Mouse (Mus musculus): Measurements from ENCODE around the gene Vwa2.

Vwa2 gene

DNA sequence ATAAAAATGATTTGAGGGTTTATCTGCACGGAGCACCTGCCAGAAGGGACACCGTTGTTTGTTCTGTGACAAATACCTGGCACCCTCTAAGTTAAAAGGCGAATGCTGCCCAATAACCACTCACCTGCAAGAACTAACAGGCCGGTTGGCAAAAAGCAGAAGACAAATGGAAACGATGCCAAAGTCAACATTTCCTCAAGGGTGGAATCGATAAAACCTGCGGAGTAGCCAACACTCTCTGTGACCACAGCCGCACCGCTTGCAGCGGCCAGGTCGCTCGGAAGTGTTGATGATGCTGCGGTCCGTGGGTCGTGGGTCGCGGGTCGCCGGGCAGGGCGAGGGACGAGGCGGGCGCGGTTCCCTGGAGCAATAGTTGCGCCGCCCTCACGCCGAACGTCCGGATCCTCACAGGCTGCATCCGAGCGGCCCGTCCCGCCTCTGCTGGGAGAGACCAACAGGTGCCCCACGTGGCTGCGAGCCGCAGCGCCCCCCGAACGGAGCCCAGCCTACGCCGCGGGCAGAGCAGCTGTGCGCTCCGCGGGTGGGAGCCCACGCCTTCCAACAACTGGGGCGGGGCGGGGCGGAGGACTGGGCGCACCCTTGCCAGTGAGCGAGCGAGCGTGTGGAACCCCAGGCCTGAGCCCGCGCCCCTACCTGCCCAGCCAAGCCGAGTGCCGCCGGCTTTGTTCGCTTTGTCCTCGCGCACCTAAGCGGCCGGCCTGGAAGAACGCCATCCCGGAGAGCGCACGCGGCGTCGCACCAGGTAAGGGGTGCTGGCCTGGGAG lies at the start of gene Vwa2:
Gene Vwa2, plus strand, starts transcription at position 434 of the 785 bp plus-strand sequence.
- no peak for DNase-seq

DNA sequence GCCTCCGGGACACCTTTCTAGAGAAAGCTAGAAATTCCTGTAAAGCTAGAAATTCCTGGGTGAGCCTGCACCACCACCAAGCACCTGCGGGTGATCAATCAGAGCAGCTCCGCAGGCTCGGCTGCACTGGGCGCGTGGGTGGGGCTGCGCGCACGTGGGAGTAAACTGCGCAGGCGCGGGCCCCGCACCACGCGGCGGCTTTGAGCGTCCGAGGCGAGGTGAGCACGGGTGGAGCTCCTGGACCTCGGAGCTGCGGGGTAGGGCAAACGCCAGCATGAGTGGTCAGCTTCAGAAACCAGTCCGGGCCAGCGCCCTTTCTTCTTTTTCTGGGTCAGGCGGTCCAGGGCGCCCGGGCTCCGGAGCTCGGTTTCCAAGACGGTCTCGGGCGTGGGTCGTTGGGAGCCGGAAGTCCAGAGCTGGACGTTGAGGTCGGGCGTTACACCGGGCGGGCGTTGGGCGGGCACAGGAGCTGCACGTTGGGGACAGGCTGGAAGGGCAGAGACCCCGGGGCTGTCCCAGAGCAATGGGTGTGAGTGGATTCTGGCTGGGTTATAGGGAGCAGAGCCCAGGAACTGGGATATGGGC lies 47.9 kb upstream of the Vwa2 start, which contains the start of gene Tdrd1:
Gene Tdrd1, plus strand, starts transcription at position 163 of the 585 bp plus-strand sequence.
- DNase-seq = no peak

DNA sequence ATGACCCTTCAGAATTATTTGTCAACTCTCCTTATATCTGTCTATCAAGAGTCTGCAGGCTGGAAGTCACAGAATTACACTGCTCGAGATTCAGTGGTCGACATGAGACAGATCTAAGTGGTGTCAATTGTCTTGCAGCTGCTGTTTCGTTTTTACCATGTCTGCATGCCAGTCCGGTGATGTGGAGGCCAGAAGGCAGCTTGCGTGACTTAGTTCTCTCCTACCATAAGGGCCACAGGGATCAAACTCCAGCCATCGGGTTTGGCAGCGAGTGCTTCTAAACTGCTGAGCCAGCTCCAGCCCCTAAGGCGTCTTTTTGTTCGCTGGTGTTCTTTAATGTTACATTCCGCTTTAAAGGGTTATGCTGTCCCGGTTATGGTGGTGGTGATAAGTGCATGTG lies 45.7 kb upstream of the Vwa2 start:
- DNase-seq = no peak

DNA sequence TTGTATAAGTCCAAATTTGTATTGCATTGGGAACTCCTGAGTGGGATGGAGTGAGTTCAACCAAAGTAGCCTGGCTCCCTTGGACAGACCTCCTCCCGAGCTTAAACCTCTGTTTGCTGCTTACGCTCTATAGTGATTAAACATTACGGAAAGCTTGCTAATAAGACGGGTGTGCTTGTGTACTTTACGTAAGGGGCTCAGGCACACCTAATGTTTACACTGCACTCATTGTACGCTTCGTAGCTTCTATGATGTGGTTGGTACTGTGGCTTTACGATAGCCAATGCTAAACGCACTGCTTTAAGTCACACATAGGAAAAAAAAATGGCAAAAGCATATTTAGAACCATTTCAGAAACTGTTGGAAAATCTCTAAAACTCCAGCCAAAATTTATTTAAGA lies 44.8 kb upstream of the Vwa2 start:
- no peak for DNase-seq

- DNase-seq = no peak
Observed at GRCm38 (mm10) chr19:56830163-56830562, 43.9 kb upstream of the Vwa2 start.

- DNase-seq = no peak
Observed at GRCm38 (mm10) chr19:56835340-56835739, 38.7 kb upstream of the Vwa2 start.

GRCm38 (mm10) chr19:56838942-56839706 lies 34.9 kb upstream of the Vwa2 start:
- no peak for DNase-seq

- no peak for DNase-seq
Observed at GRCm38 (mm10) chr19:56842974-56843373, 31.1 kb upstream of the Vwa2 start.

DNA sequence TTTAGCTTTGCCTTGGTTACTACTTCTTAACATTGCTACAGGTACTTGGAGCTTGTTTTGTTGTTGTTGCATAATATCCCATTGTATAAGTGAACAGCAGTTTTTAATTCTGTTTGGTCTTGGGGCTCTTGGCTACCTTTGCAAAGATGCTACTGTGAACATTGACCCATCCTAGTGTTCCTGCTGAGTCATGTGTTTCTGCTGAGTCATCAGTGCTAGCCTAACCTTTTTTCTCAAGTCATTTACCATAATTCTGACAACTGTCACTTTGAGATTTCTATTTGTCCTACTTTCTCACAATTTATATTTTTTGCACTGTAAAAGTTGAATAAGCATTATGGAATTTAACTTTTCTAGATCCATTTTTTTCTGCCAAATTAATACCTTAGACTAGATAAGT lies 21.5 kb upstream of the Vwa2 start:
- no peak for DNase-seq

DNA sequence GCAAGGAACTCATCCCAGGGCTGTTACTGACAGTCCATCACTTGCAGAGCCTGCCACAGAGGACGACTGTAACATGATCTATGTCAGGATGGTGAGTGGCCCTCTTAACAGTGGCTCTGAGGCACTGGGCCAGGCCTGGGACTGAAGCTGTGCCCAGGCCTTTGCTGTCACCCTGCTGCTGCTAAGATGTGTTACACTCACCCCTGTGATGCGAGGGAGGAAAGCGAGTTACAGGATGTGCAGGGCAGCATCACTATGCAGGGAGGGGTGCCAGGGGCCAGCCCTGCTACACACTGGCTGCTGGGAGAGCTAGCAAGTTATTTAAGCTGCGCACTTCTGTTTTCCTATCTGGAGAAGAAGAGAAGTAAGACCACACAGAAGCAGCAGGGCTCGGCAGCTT lies 17.6 kb upstream of the Vwa2 start:
- DNase-seq = no peak

DNA sequence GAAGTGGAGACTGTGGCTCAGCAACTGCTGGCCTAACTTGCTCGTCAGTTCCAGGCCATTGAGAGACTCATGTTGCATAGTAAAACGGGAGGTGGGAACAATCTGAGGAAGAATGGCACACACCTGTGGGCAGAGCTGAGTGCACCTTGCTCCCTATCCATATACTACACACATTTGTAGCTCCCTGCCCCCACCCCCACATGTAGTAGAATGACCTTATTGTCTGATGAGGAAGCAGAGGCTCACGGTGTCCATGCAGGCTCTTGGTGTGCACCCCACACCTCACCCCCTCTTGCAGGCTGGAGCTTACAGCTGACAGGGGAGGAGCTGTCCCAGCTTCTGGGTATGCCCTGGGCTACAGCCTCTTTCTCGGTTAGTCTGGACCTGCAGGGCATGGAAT lies 6.3 kb upstream of the Vwa2 start:
- no peak for DNase-seq

- no peak for DNase-seq
Observed at GRCm38 (mm10) chr19:56874601-56875315, 709 bp downstream of the Vwa2 start.

DNA sequence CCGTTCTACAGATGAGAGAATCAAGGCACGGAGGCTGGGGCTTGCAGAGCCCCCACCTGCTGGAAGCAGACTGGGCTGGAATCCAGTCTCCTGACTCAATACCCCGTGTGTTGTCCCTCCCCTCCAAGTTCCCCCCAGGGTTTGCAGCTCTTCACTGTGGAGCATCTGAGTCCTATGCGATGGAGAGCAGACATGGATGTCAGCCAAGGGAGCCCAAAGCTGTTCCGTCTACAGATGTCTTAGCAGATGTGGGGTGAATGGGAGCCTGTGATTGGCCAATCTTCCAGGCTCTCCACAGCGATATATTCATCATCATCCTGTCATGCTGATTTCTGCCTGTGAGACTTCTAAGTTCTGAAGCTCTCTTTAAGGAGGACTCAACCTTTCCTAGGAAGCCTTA lies 3.3 kb downstream of the Vwa2 start:
- no peak for DNase-seq

- no peak for DNase-seq
Observed at GRCm38 (mm10) chr19:56887879-56888278, 13.8 kb downstream of the Vwa2 start.

GRCm38 (mm10) chr19:56888654-56889053 lies 14.6 kb downstream of the Vwa2 start:
- no peak for DNase-seq

- no peak for DNase-seq
Observed at GRCm38 (mm10) chr19:56891438-56891837, 17.4 kb downstream of the Vwa2 start.

- DNase-seq = no peak
Observed at GRCm38 (mm10) chr19:56892586-56892985, 18.5 kb downstream of the Vwa2 start.

DNA sequence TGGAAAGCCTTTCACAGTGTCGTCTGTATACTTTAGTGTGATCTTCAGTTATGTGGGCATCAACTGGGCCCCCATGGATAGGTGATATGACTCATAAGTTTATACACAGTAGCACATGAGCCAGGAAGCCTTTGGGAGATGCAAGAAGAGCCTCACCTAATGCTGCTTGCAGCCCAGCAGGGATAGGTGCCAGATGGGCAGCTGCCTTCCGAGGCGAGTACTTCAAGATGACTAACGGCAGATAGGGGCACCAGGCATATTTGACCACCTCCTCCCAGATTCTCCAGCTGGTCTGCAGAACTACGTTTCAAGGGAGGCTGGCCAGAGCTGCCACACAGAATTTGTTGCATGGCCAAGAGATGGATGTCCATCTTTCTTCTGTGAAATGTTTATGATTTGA lies 19.3 kb downstream of the Vwa2 start:
- DNase-seq = no peak

DNA sequence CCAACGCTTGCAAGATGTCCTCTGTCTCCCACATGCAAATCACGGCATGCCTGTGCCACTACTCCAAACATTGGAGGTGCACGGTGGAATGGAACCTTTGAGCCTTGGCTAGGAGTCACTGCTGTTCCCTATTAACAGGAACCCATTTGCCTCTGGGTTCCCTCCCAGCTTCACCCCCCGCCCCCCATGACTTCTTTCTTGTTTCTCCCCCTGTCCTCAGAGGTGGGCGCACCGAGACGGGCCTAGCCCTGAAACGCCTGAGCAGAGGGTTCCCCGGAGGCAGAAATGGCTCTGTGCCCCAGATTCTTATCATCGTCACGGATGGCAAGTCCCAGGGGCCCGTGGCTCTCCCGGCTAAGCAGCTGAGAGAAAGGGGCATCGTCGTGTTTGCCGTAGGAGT lies 23.6 kb downstream of the Vwa2 start:
- no peak for DNase-seq

GRCm38 (mm10) chr19:56904095-56904494 lies 30.0 kb downstream of the Vwa2 start:
- no peak for DNase-seq

GRCm38 (mm10) chr19:56905395-56905794 lies 31.3 kb downstream of the Vwa2 start:
- no peak for DNase-seq

DNA sequence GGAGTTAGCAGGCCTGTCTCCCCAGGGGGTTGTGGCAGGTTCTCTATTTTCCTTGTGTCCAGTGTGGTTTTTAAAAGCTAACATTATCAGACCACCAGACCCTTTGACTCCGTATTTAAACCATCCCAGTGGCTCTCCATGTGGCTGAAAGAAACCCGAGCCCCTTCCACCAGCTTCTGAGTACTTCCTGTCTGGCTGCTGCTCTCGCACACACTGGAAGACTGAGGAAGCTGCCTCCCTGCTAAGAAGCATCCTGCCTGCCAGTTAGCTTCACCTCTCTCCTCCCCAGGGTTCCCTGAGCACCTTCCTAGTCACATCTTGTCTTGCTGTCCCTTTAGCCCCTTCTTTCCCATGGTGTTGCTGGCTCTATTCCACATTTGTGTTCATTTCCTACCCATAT lies 33.8 kb downstream of the Vwa2 start:
- no peak for DNase-seq

All from thymus, adult 18-20 months (tissue).